Mouse (Mus musculus) myocyte (in vitro differentiated cells): ENCODE measurements at regions not wholly inside any gene's neighbourhood (a gene's known extent, or its start where the extent isn't known, plus 50 kb on each side); places are given as distances from the start of the nearest gene placed in this dataset.

Experiments used
- E2F4 ChIP-seq: IDR thresholded peaks from one replicate; pipeline ENCODE4 v1.6.1; 2011; ENCODE audit warnings: mild to moderate bottlenecking, control low read depth, moderate library complexity; ENCODE audit not compliant: insufficient read depth
- MAX ChIP-seq: IDR thresholded peaks from one replicate; pipeline ENCODE4 v1.6.1; 2011; ENCODE audit warnings: low read depth, mild to moderate bottlenecking, control low read depth
- MYOD1 ChIP-seq, 3 experiments: IDR thresholded peaks; one replicate each; pipeline ENCODE4 v1.6.1; 2011; ENCODE audit warnings: control low read depth in 2 of 3, low read depth in 2 of 3, mild to moderate bottlenecking in 2 of 3, moderate library complexity in 1 of 3; ENCODE audit not compliant: insufficient read length in 2 of 3, control insufficient read depth in 1 of 3
- MYOG ChIP-seq, 3 experiments: IDR thresholded peaks; one replicate each; pipeline ENCODE4 v1.6.1; 2011; ENCODE audit warnings: control low read depth in 2 of 3, low read depth in 2 of 3, mild to moderate bottlenecking in 2 of 3; ENCODE audit not compliant: insufficient read length in 2 of 3, control insufficient read depth in 1 of 3, insufficient read depth in 1 of 3
- POLR2A ChIP-seq: IDR thresholded peaks from one replicate; pipeline ENCODE4 v1.6.1; 2011; ENCODE audit warnings: low read depth, mild to moderate bottlenecking, control low read depth, moderate library complexity; ENCODE audit not compliant: insufficient read length
- POLR2AphosphoS2 ChIP-seq: IDR thresholded peaks from one replicate; pipeline ENCODE4 v1.6.1; 2011; ENCODE audit warnings: low read depth, control low read depth; ENCODE audit not compliant: insufficient read length

DNA sequence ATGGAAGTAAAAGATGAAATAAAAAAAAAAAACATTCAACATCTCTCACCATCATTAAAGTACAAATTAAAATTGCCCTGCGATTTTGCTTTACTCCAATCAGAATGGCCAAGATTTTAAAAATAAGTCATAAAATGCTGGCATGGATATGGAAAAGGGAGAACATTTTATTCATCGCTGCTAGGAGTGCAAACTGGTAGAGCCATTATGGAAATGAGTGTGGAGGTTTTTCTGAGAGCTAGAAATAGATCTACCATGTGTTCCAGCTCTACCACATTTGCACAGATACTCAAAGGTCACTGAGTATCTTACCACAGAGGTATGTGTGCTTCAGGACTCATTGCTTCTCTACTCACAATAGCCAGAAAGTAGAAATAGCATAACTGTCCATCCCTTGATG is 129.0 kb upstream of the Ift57 start:
- TF ChIP-seq MYOG (IDR thresholded peaks at IDR 0.05; ENCODE audit: control insufficient read depth in 1 of 3, insufficient read depth in 1 of 3, insufficient read length in 2 of 3, low read depth in 2 of 3) (no peak), MAX (no peak), POLR2A (no peak), MYOD1 (IDR thresholded peaks at IDR 0.05; ENCODE audit: control insufficient read depth in 1 of 3, insufficient read length in 2 of 3, low read depth in 2 of 3) (no peak), E2F4 (no peak), POLR2AphosphoS2 (no peak)
